Mouse (Mus musculus): ENCODE data around the gene Eda. TPM values are rescaled to one million over a fixed set of nuclear protein-coding genes. Genes with fewer than 3 reads are reported as not detected.

The Eda gene
- total and polyA plus RNA-seq, 3 experiments, result 0.22 to 0.34 TPM; not detected in 1

- H3K9me3 ChIP-seq (replicated peaks), result no peaks in the 10 kb centered on the region
- no peak for ATAC-seq (ENCODE audit: extremely low read depth, insufficient number of reproducible peaks, low FRiP score, poor library complexity, severe bottlenecking)
- H3K27me3 ChIP-seq (ENCODE audit: insufficient read depth, low read length), result no peaks in the 10 kb centered on the region
- no peak for TF ChIP-seq GATA1 (IDR thresholded peaks at IDR 0.05; ENCODE audit: borderline replicate concordance, low read length)
- no peak for TF ChIP-seq CTCF (IDR thresholded peaks at IDR 0.05; ENCODE audit: low read depth, low read length)
- no peak for TF ChIP-seq POLR2AphosphoS5 (IDR thresholded peaks at IDR 0.05; ENCODE audit: insufficient replicate concordance, low read depth, low read length)
- no peak for TF ChIP-seq TAL1 (conservative IDR thresholded peaks at IDR 0.05; ENCODE audit: low read depth, low read length)
- H3K4me3 ChIP-seq (ENCODE audit: low read depth, low read length), result no peak overlapping the region
- no peaks in the 10 kb centered on the region for H3K36me3 ChIP-seq (replicated peaks)
- no peak for DNase-seq (ENCODE audit: low spot score)
- no peaks in the 10 kb centered on the region for H3K4me1 ChIP-seq (ENCODE audit: insufficient read depth, low read depth, low read length)
These were observed 418.9 kb downstream of the Eda start for GRCm38 (mm10) chrX:100394223-100394861.

- H3K4me3 ChIP-seq (ENCODE audit: low read depth, low read length), result no peak overlapping the region
- TF ChIP-seq CTCF (IDR thresholded peaks at IDR 0.05; ENCODE audit: low read depth, low read length) (peak; percentile 19; the same call in 1 of the 2 replicates), POLR2AphosphoS5 (IDR thresholded peaks at IDR 0.05; ENCODE audit: insufficient replicate concordance, low read depth, low read length) (no peak), TAL1 (conservative IDR thresholded peaks at IDR 0.05; ENCODE audit: low read depth, low read length) (no peak), GATA1 (IDR thresholded peaks at IDR 0.05; ENCODE audit: borderline replicate concordance, low read length) (no peak), GATA2 (IDR thresholded peaks at IDR 0.05; ENCODE audit: borderline replicate concordance, low read depth, low read length) (no peak)
- H3K27me3 ChIP-seq (ENCODE audit: insufficient read depth, low read length), result no peaks in the 10 kb centered on the region
- no peaks in the 10 kb centered on the region for H3K4me1 ChIP-seq (ENCODE audit: insufficient read depth, low read depth, low read length)
- H3K36me3 ChIP-seq (replicated peaks), result no peaks in the 10 kb centered on the region
- peak; percentile 3 for DNase-seq (ENCODE audit: low spot score)
- ATAC-seq (ENCODE audit: extremely low read depth, insufficient number of reproducible peaks, low FRiP score, poor library complexity, severe bottlenecking), result peak; percentile 40; the same call in 1 of the 2 replicates
- no peaks in the 10 kb centered on the region for H3K9me3 ChIP-seq (replicated peaks)
These were observed 419.6 kb downstream of the Eda start for GRCm38 (mm10) chrX:100395026-100395425.

- Histone ChIP-seq H3K4me1 (ENCODE audit: insufficient read depth, low read depth, low read length) (no peaks in the 10 kb centered on the region), H3K27me3 (ENCODE audit: insufficient read depth, low read length) (no peaks in the 10 kb centered on the region), H3K9me3 (replicated peaks) (no peaks in the 10 kb centered on the region), H3K4me3 (ENCODE audit: low read depth, low read length) (no peak overlapping the region), H3K36me3 (replicated peaks) (no peaks in the 10 kb centered on the region)
- TF ChIP-seq POLR2AphosphoS5 (IDR thresholded peaks at IDR 0.05; ENCODE audit: insufficient replicate concordance, low read depth, low read length), result no peak
- no peak for TF ChIP-seq GATA1 (IDR thresholded peaks at IDR 0.05; ENCODE audit: borderline replicate concordance, low read length)
- TF ChIP-seq CTCF (IDR thresholded peaks at IDR 0.05; ENCODE audit: low read depth, low read length), result no peak
- TF ChIP-seq TAL1 (conservative IDR thresholded peaks at IDR 0.05; ENCODE audit: low read depth, low read length), result no peak
- no peak for TF ChIP-seq GATA2 (IDR thresholded peaks at IDR 0.05; ENCODE audit: borderline replicate concordance, low read depth, low read length)
- ATAC-seq (ENCODE audit: extremely low read depth, insufficient number of reproducible peaks, low FRiP score, poor library complexity, severe bottlenecking), result no peak
- DNase-seq (ENCODE audit: low spot score), result no peak
These were observed 425.5 kb downstream of the Eda start for GRCm38 (mm10) chrX:100400900-100401299.

GRCm38 (mm10) chrX:100401657-100402056 is 426.3 kb downstream of the Eda start:
- no peaks in the 10 kb centered on the region for H3K9me3 ChIP-seq (replicated peaks)
- no peaks in the 10 kb centered on the region for H3K36me3 ChIP-seq (replicated peaks)
- no peaks in the 10 kb centered on the region for H3K27me3 ChIP-seq (ENCODE audit: insufficient read depth, low read length)
- no peak for TF ChIP-seq GATA1 (IDR thresholded peaks at IDR 0.05; ENCODE audit: borderline replicate concordance, low read length)
- TF ChIP-seq POLR2AphosphoS5 (IDR thresholded peaks at IDR 0.05; ENCODE audit: insufficient replicate concordance, low read depth, low read length), result no peak
- no peak for TF ChIP-seq CTCF (IDR thresholded peaks at IDR 0.05; ENCODE audit: low read depth, low read length)
- no peak for TF ChIP-seq GATA2 (IDR thresholded peaks at IDR 0.05; ENCODE audit: borderline replicate concordance, low read depth, low read length)
- TF ChIP-seq TAL1 (conservative IDR thresholded peaks at IDR 0.05; ENCODE audit: low read depth, low read length), result no peak
- no peak for DNase-seq (ENCODE audit: low spot score)
- H3K4me3 ChIP-seq (ENCODE audit: low read depth, low read length), result no peak overlapping the region
- no peak for ATAC-seq (ENCODE audit: extremely low read depth, insufficient number of reproducible peaks, low FRiP score, poor library complexity, severe bottlenecking)
- no peaks in the 10 kb centered on the region for H3K4me1 ChIP-seq (ENCODE audit: insufficient read depth, low read depth, low read length)

GRCm38 (mm10) chrX:100409245-100409644 is 433.8 kb downstream of the Eda start:
- Histone ChIP-seq H3K9me3 (replicated peaks) (no peaks in the 10 kb centered on the region), H3K27me3 (ENCODE audit: insufficient read depth, low read length) (no peaks in the 10 kb centered on the region), H3K4me3 (ENCODE audit: low read depth, low read length) (no peak overlapping the region), H3K36me3 (replicated peaks) (no peaks in the 10 kb centered on the region), H3K4me1 (ENCODE audit: insufficient read depth, low read depth, low read length) (no peaks in the 10 kb centered on the region)
- ATAC-seq (ENCODE audit: extremely low read depth, insufficient number of reproducible peaks, low FRiP score, poor library complexity, severe bottlenecking) (no peak), DNase-seq (ENCODE audit: low spot score) (no peak)
- no peak for TF ChIP-seq GATA1 (IDR thresholded peaks at IDR 0.05; ENCODE audit: borderline replicate concordance, low read length)

- no peaks in the 10 kb centered on the region for H3K36me3 ChIP-seq (replicated peaks)
- no peak for ATAC-seq (ENCODE audit: extremely low read depth, insufficient number of reproducible peaks, low FRiP score, poor library complexity, severe bottlenecking)
- H3K4me3 ChIP-seq (ENCODE audit: low read depth, low read length), result no peak within 1 kb of the TSS
- TF ChIP-seq POLR2AphosphoS5 (IDR thresholded peaks at IDR 0.05; ENCODE audit: insufficient replicate concordance, low read depth, low read length) (no peak), TAL1 (conservative IDR thresholded peaks at IDR 0.05; ENCODE audit: low read depth, low read length) (no peak), CTCF (IDR thresholded peaks at IDR 0.05; ENCODE audit: low read depth, low read length) (no peak), GATA1 (IDR thresholded peaks at IDR 0.05; ENCODE audit: borderline replicate concordance, low read length) (no peak), GATA2 (IDR thresholded peaks at IDR 0.05; ENCODE audit: borderline replicate concordance, low read depth, low read length) (no peak)
- no peaks in the 10 kb centered on the region for H3K4me1 ChIP-seq (ENCODE audit: insufficient read depth, low read depth, low read length)
- no peaks in the 10 kb centered on the region for H3K9me3 ChIP-seq (replicated peaks)
- no peak for DNase-seq (ENCODE audit: low spot score)
- no peaks in the 10 kb centered on the region for H3K27me3 ChIP-seq (ENCODE audit: insufficient read depth, low read length)
These were observed 453.3 kb downstream of the Eda start, which contains the start of gene Otud6a for GRCm38 (mm10) chrX:100428693-100429092. Gene Otud6a (plus strand): TSS chrX:100429013.

All from G1E (cell line).